Mouse (Mus musculus) mouse trophoblast stem cell (cell line): ENCODE data around the gene Olfr137.

ENCODE experiments used
- in situ Hi-C, 2 experiments: fragments of 300-500 bp; cut with MseI, MboI; formaldehyde crosslinking; loops; 2 replicates in 1 of 2; 3 replicates in 1 of 2; pipeline ENCODE4 v1.15.1; 2025

Olfr137 gene

GRCm38 (mm10) chr17:38307470-38307869, at the start of gene Olfr137:
Olfr137 (minus strand) TSS chr17:38307570.
- in situ Hi-C loops: no loop called here

GRCm38 (mm10) chr17:38329531-38329930, 22.2 kb upstream of the Olfr137 start, which contains the start of gene Olfr136:
Olfr136 (plus strand) TSS chr17:38329831.
- in situ Hi-C loops: no loop called here

- in situ Hi-C loops: no loop called here
These were observed 46.6 kb downstream of the Olfr137 start, which contains the start of gene Olfr138 for GRCm38 (mm10) chr17:38260735-38261134. Olfr138 (plus strand) TSS chr17:38261035.
